ENCODE assay signal across 12 mouse cellular contexts in the genomic region with DNA sequence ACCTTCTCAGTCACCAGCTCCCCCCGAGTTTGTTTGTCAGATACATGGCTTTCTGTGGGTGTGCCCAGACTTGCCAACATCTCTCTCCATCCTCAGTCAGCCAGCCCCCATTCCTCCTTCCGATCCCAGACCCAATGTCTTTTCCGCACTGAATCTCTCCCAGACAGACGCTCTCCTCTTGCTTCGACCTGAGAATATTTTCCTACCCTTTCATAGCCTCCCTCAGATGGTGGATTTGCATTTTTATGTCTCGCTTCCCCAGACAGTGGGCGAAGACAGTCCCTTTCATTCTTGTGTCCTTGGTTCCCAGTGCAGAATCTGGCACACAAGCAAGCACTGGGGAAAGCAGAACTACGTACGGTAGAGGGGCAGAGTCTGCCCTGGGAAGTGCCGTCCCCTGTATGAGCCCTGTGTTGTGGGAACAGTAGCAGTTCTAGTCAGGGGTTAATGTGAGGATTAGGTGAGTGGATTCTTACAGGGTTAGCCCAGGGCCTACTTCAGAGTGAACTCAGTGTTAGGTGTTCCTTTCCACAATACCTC.
"Had no signal": no experiment of that assay in that cellular context is flagged by ENCODE, and none has a peak within 500 bp of the region (broad histone marks: within the 10 kb centered on the region; RNA-seq: fewer than 3 reads in every experiment).

No protein-coding gene starts in this region.

- DNase-seq: kidney, adult 18-20 months; kidney, adult 9 months; kidney, postnatal 14 days; kidney, postnatal 4 days; liver; lung, adult 18-20 months; lung, postnatal 10 days; lung, postnatal 36 days; retina, postnatal 1 day; spleen, adult 18-20 months; thymus, adult 18-20 months; thymus, postnatal 36 days had no signal
